8 mouse cellular contexts compared by ENCODE assay signal in genomic region chr2:12316361-12316760, GRCm38 (mm10). TPM values are rescaled to one million over a fixed set of nuclear protein-coding genes. Genes with fewer than 3 reads are reported as not detected.
DNase-seq lines count a peak whose midpoint lies in the region.

No protein-coding gene starts in this region.

- intact Hi-C loops in gastrocnemius, postnatal 14 days (cut with DNase I; ENCODE audit: low total_unique reads): no loop called here

- H3K4me1 ChIP-seq in heart, embryonic 10.5 days: peaks cover 3% of the 10 kb centered on the region; the same call in 1 of the 2 replicates

- peak; percentile 58 to 67 for DNase-seq in heart, adult 18-20 months
- no peak for DNase-seq in heart, embryonic 10.5 days (ENCODE audit: low spot score)
- peak; percentile 40 for DNase-seq in Muller cell, postnatal 12 days (ENCODE audit: inconsistent ontology term)
- peak; percentile 73 for DNase-seq in gastrocnemius, postnatal 14 days
- DNase-seq in lung, adult 18-20 months: peak; percentile 24 to 51
- DNase-seq in embryo, embryonic 10.5 days (ENCODE audit: low spot score): no peak
- DNase-seq in cerebellum, adult 18-20 months: no peak
- DNase-seq in B cell, adult 2 months: no peak

- H3K4me3 ChIP-seq in heart, embryonic 10.5 days: no peak overlapping the region

- no peaks in the 10 kb centered on the region for H3K27me3 ChIP-seq in heart, embryonic 10.5 days (ENCODE audit: insufficient read depth, poor library complexity, severe bottlenecking)

- 30% methylated on average over 7 of the region's 7 CpGs for WGBS in heart, embryonic 10.5 days

- no peak overlapping the region for H3K27ac ChIP-seq in heart, embryonic 10.5 days

- no peaks in the 10 kb centered on the region for H3K36me3 ChIP-seq in heart, embryonic 10.5 days

- H3K9me3 ChIP-seq in heart, embryonic 10.5 days: no peaks in the 10 kb centered on the region

RNA-seq across cellular contexts. Expression of gene Itga8, which starts 14.6 kb away (rescaled TPM):
- total RNA-seq in heart, adult 18-20 months (2021): 1 to 10 TPM; 4.8 to 5.8 TPM
- polyA plus RNA-seq in heart, embryonic 10.5 days (2016; fragmentation: Nextera tagmentation; extraction: Ambion mirVana): 4.4 and 9.3 TPM in 2 replicates
- 1 to 10 TPM; 3.4 to 5.0 TPM for total RNA-seq in gastrocnemius, postnatal 14 days (2021)

Comparison
In these comparisons a context has a peak if more than half of its experiments do, and no peak if none do; other contexts are left out.
1. DNase-seq: peak in heart, adult 18-20 months (2 of 2), Muller cell, postnatal 12 days (single experiment), gastrocnemius, postnatal 14 days (single experiment) and lung, adult 18-20 months (2 of 2); none in heart, embryonic 10.5 days (single experiment), embryo, embryonic 10.5 days (single experiment), cerebellum, adult 18-20 months (0 of 2) and B cell, adult 2 months (0 of 2).